Mouse (Mus musculus) liver, adult 2 months (tissue): ENCODE measurements around the gene Ntf3. TPM values are rescaled to one million over a fixed set of nuclear protein-coding genes. Genes with fewer than 3 reads are reported as not detected.

ENCODE experiments used
- DNase-seq: peaks from one replicate; pipeline ENCODE4 v3.0.0-alpha.2; 2011; ENCODE audit warnings: low read depth, low spot score; ENCODE audit errors: extremely low read depth
- H3K27ac ChIP-seq: fragments of 200-500 bp; replicated peaks from 2 replicates; pipeline ENCODE4 v1.5.1; 2012; ENCODE audit warnings: low read depth, mild to moderate bottlenecking, control low read depth, inconsistent platforms, low read length; ENCODE audit not compliant: insufficient read depth
- H3K27me3 ChIP-seq: fragments of 200-500 bp; 2 replicates; pipeline ENCODE4 v1.6.1; 2012; ENCODE audit warnings: mild to moderate bottlenecking, moderate library complexity, low read length, inconsistent platforms; ENCODE audit not compliant: control insufficient read depth, insufficient read depth
- H3K36me3 ChIP-seq: fragments of 200-500 bp; 2 replicates; pipeline ENCODE4 v1.6.1; 2012; ENCODE audit warnings: low read length, inconsistent platforms; ENCODE audit not compliant: control insufficient read depth, insufficient read depth
- H3K4me1 ChIP-seq: fragments of 200-500 bp; 2 replicates; pipeline ENCODE4 v1.6.1; 2011; ENCODE audit warnings: low read length; ENCODE audit not compliant: control insufficient read depth, insufficient read depth
- H3K4me3 ChIP-seq: fragments of 200-500 bp; 2 replicates; pipeline ENCODE4 v1.5.1; 2011; ENCODE audit warnings: low read depth, mild to moderate bottlenecking, control low read depth, low read length, moderate library complexity; ENCODE audit not compliant: insufficient read depth
- H3K79me2 ChIP-seq: fragments of 200-500 bp; 2 replicates; pipeline ENCODE4 v1.6.1; 2012; ENCODE audit warnings: inconsistent platforms, mild to moderate bottlenecking, low read length, moderate library complexity; ENCODE audit not compliant: control insufficient read depth, insufficient read depth
- H3K9ac ChIP-seq: fragments of 200-500 bp; 2 replicates; pipeline ENCODE4 v1.6.1; 2012; ENCODE audit warnings: low read depth, mild to moderate bottlenecking, control low read depth, inconsistent platforms, low read length
- CTCF ChIP-seq: fragments of 200-500 bp; IDR thresholded peaks from 2 replicates; pipeline ENCODE4 v1.5.1; 2011; ENCODE audit warnings: low read depth, low read length, control low read depth
- POLR2A ChIP-seq: fragments of 200-500 bp; IDR thresholded peaks from 2 replicates; pipeline ENCODE4 v1.6.1; 2011; ENCODE audit warnings: low read length, control low read depth; ENCODE audit not compliant: insufficient read depth; ENCODE audit errors: extremely low read depth
- WGBS: fragments of 180-500 bp; shearing (Covaris S2); methylation state at CpG from one replicate; pipeline ENCODE4 v1.1.7; 2018; 5-methylcytosine and 5-hydroxymethylcytosine counted together
- polyA plus RNA-seq: library from polyadenylated mRNA; depleted of rRNA; stranded (reverse); fragments of >200 nt; gene quantifications from 2 replicates; pipeline ENCODE4 v1.2.3, GENCODE M21; 2012
- total RNA-seq: library from RNA; depleted of rRNA; stranded (reverse); fragments of >200 nt; gene quantifications from 2 replicates; pipeline ENCODE4 v1.2.3, GENCODE M21; 2014

Ntf3 gene
- total and polyA plus RNA-seq, 2 experiments = 0.33 to 1.1 TPM

- H3K79me2 ChIP-seq = no peaks in the 10 kb centered on the region
- WGBS = 92% methylated on average over 2 of the region's 2 CpGs
- H3K4me3 ChIP-seq = no peak overlapping the region
- H3K27me3 ChIP-seq = no peaks in the 10 kb centered on the region
- peaks cover 16% of the 10 kb centered on the region for H3K4me1 ChIP-seq
- no peaks in the 10 kb centered on the region for H3K36me3 ChIP-seq
- no peak overlapping the region for H3K27ac ChIP-seq
- no peak for TF ChIP-seq POLR2A
- no peak for TF ChIP-seq CTCF
- no peak for DNase-seq
- no peak overlapping the region for H3K9ac ChIP-seq
These were observed 10.8 kb downstream of the Ntf3 start for GRCm38 (mm10) chr6:126155928-126156327.

- peak; percentile 55; the same call in 1 of the 2 replicates for TF ChIP-seq CTCF
- no peak for TF ChIP-seq POLR2A
- peak; percentile 42 for DNase-seq
- 45% methylated on average over 8 of the region's 8 CpGs for WGBS
- no peak overlapping the region for H3K4me3 ChIP-seq
- no peak overlapping the region for H3K9ac ChIP-seq
- no peaks in the 10 kb centered on the region for H3K36me3 ChIP-seq
- no peaks in the 10 kb centered on the region for H3K27me3 ChIP-seq
- peaks cover 5% of the 10 kb centered on the region for H3K4me1 ChIP-seq
- no peak overlapping the region for H3K27ac ChIP-seq
- H3K79me2 ChIP-seq = no peaks in the 10 kb centered on the region
These were observed 12.2 kb downstream of the Ntf3 start for GRCm38 (mm10) chr6:126154372-126154982.

- TF ChIP-seq POLR2A (no peak), CTCF (no peak)
- Histone ChIP-seq H3K27ac (no peak overlapping the region), H3K9ac (no peak overlapping the region), H3K36me3 (no peaks in the 10 kb centered on the region), H3K4me3 (no peak overlapping the region), H3K4me1 (no peaks in the 10 kb centered on the region), H3K27me3 (no peaks in the 10 kb centered on the region), H3K79me2 (no peaks in the 10 kb centered on the region)
- no peak for DNase-seq
- 72% methylated on average over 2 of the region's 2 CpGs for WGBS
These were observed 13.6 kb downstream of the Ntf3 start for GRCm38 (mm10) chr6:126153154-126153553.

- H3K4me3 ChIP-seq = no peak overlapping the region
- WGBS = 73% methylated on average over 5 of the region's 5 CpGs
- no peaks in the 10 kb centered on the region for H3K36me3 ChIP-seq
- H3K79me2 ChIP-seq = no peaks in the 10 kb centered on the region
- no peak for DNase-seq
- H3K4me1 ChIP-seq = 0 out of 2 replicates have a peak, but pooled peaks cover 3% of the 10 kb centered on the region
- no peak overlapping the region for H3K9ac ChIP-seq
- no peaks in the 10 kb centered on the region for H3K27me3 ChIP-seq
- H3K27ac ChIP-seq = no peak overlapping the region
- TF ChIP-seq POLR2A (no peak), CTCF (no peak)
These were observed 23.1 kb downstream of the Ntf3 start for GRCm38 (mm10) chr6:126143659-126144058.

- no peak for TF ChIP-seq POLR2A
- TF ChIP-seq CTCF = no peak
- Histone ChIP-seq H3K36me3 (no peaks in the 10 kb centered on the region), H3K27ac (0 out of 2 replicates have a peak overlapping the region, but pooled peaks have one; percentile 56), H3K4me3 (no peak overlapping the region), H3K4me1 (0 out of 2 replicates have a peak, but pooled peaks cover 3% of the 10 kb centered on the region), H3K79me2 (no peaks in the 10 kb centered on the region), H3K9ac (no peak overlapping the region), H3K27me3 (no peaks in the 10 kb centered on the region)
- 71% methylated on average over 3 of the region's 3 CpGs for WGBS
- no peak for DNase-seq
These were observed 24.0 kb downstream of the Ntf3 start for GRCm38 (mm10) chr6:126142741-126143140.

GRCm38 (mm10) chr6:126142021-126142554 is 24.6 kb downstream of the Ntf3 start:
- H3K36me3 ChIP-seq = no peaks in the 10 kb centered on the region
- DNase-seq = no peak
- peak overlapping the region; percentile 78 for H3K27ac ChIP-seq
- no peak overlapping the region for H3K9ac ChIP-seq
- H3K4me3 ChIP-seq = no peak overlapping the region
- 0 out of 2 replicates have a peak, but pooled peaks cover 3% of the 10 kb centered on the region for H3K4me1 ChIP-seq
- WGBS = 66% methylated on average over 8 of the region's 8 CpGs
- TF ChIP-seq POLR2A = no peak
- no peak for TF ChIP-seq CTCF
- H3K79me2 ChIP-seq = no peaks in the 10 kb centered on the region
- no peaks in the 10 kb centered on the region for H3K27me3 ChIP-seq
